Mouse (Mus musculus) brain, adult 10 weeks (tissue): ENCODE results near the gene Vmn1r122. TPM values are rescaled to one million over a fixed set of nuclear protein-coding genes. Genes with fewer than 3 reads are reported as not detected.

ENCODE experiments used
- polyA plus RNA-seq: library from polyadenylated mRNA; stranded (reverse); fragments of 350-450 nt; fragmentation: Illumina TruSeq; extraction: RNeasy Lipid Tissue Mini Kit (QIAGEN cat#74804); gene quantifications from one replicate; pipeline ENCODE4 v1.2.3, GENCODE M21; 2015; ENCODE audit warnings: low read depth, low replicate concordance

The Vmn1r122 gene
- polyA plus RNA-seq, result not detected

DNA sequence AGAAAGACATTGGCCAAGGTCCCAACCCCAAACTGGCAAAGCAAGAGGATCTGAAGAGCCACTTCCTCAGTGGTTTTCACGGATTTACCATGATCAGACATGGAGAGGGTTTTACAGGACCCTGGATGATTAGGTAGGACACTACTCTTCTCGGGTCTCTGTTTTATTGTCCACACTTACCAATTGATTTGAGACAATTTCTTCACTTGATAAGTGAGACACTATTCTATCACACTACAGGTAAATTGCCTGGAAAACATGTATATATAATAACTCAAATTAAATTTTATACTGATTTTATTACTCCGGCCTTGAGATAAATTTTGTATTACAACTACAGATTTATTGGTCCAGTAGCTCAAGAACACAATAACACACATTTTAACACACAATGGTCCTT, at the start of gene Vmn1r122:
Gene Vmn1r122, minus strand, starts transcription at position 101 of the 400 bp plus-strand sequence.

DNA sequence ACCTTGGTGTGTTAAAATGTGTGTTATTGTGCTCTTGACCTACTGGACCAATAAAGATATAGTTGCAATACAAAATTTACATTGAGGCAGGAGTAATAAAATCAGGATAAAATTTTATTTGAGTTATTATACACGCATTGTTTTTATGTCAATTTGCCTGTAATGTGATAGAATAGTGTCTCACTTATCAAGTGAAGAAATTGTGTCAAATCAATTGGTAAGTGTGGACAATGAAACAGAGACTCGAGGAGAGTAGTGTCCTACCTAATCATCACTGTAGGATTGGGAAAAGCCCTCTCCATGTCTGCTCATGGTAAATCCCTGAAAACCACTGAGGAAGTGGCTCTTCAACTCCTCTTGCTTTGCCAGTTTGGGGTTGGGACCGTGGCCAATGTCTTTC, 28.0 kb upstream of the Vmn1r122 start, which contains the start of gene Vmn1r123:
Gene Vmn1r123, plus strand, starts transcription at position 301 of the 400 bp plus-strand sequence.

DNA sequence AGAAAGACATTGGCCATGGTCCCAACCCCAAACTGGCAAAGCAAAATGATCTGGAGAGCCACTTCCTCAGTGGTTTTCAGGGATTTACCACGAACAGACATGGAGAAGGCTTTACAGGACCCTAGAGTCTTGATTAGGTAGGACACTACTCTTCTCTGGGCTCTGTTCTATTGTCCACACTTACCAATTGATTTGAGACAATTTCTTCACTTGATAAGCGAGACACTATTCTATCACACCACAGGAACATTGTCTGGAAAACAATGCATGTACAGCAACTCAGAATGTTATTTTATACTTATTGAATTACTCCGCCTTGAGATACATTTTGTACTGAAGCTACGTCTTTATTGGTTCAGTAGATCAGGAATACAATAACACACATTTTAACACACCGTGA, 35.5 kb downstream of the Vmn1r122 start, which contains the start of gene Vmn1r121:
Gene Vmn1r121, minus strand, starts transcription at position 101 of the 400 bp plus-strand sequence.

Other genes with a start within 250 kb of the Vmn1r122 start
- not detected for gene Vmn1r118, start 221.8 kb downstream of the Vmn1r122 start, polyA plus RNA-seq
- not detected for gene Vmn1r119, start 121.7 kb downstream of the Vmn1r122 start, polyA plus RNA-seq
- not detected for gene Vmn1r120, start 80.3 kb downstream of the Vmn1r122 start, polyA plus RNA-seq
- not detected for gene Vmn1r121, start 35.6 kb downstream of the Vmn1r122 start, polyA plus RNA-seq
- not detected for gene Vmn1r123, start 28.1 kb upstream of the Vmn1r122 start, polyA plus RNA-seq
- gene Gm5157, start 56.3 kb upstream of the Vmn1r122 start, polyA plus RNA-seq, result not detected
- gene Vmn1r124, start 126.5 kb upstream of the Vmn1r122 start, polyA plus RNA-seq, result not detected
- gene Vmn1r125, start 138.1 kb upstream of the Vmn1r122 start, polyA plus RNA-seq, result not detected
- not detected for gene Vmn1r126, start 167.3 kb upstream of the Vmn1r122 start, polyA plus RNA-seq
- gene Vmn1r127, start 185.7 kb upstream of the Vmn1r122 start, polyA plus RNA-seq, result not detected
- gene Vmn1r128, start 215.2 kb upstream of the Vmn1r122 start, polyA plus RNA-seq, result not detected
- gene Vmn1r129, start 227.2 kb upstream of the Vmn1r122 start, polyA plus RNA-seq, result not detected